In genomic region chr3:133309954-133310808, GRCm38 (mm10) we compare ENCODE assay signal across 8 mouse cellular contexts. TPM values are rescaled to one million over a fixed set of nuclear protein-coding genes. Genes with fewer than 3 reads are reported as not detected.
DNase-seq lines count a peak whose midpoint lies in the region; ATAC-seq lines count a peak whose summit lies in the region.

Gene Ppa2, plus strand, starts transcription at chr3:133310110.

- H3K4me1 ChIP-seq in embryonic facial prominence, embryonic 14.5 days (ENCODE audit: control insufficient read depth, insufficient read depth, low read length), result no peaks in the 10 kb centered on the region
- peaks cover 8% of the 10 kb centered on the region; the same call in 1 of the 2 replicates for H3K4me1 ChIP-seq in limb, embryonic 15.5 days

- WGBS in embryonic facial prominence, embryonic 14.5 days, result 0% methylated on average over 28 of the region's 95 CpGs
- WGBS in limb, embryonic 15.5 days, result under 1% methylated on average over 95 of the region's 95 CpGs

- H3K27ac ChIP-seq in embryonic facial prominence, embryonic 14.5 days (replicated peaks; ENCODE audit: low read depth, low read length), result peak within 1 kb of the TSS; percentile 99
- peak within 1 kb of the TSS; percentile 98 for H3K27ac ChIP-seq in limb, embryonic 15.5 days

- H3K9me3 ChIP-seq in embryonic facial prominence, embryonic 14.5 days (ENCODE audit: control insufficient read depth, low read length), result peaks cover 15% of the 10 kb centered on the region
- H3K9me3 ChIP-seq in limb, embryonic 15.5 days, result peaks cover 6% of the 10 kb centered on the region; the same call in 1 of the 2 replicates

- DNase-seq in 3T3-L1 (ENCODE audit: low read depth, low spot score), result peak; percentile 86
- peak; percentile 52 to 60 for DNase-seq in adrenal gland, postnatal 4 days (ENCODE audit: low spot score in 2 of 2)
- peak; percentile 96 for DNase-seq in embryonic facial prominence, embryonic 14.5 days (ENCODE audit: low spot score)
- DNase-seq in heart, adult 8-10 months (ENCODE audit: low spot score), result peak; percentile 90
- peak; percentile 86 for DNase-seq in kidney, adult 9 months
- peak; percentile 42 to 56 for DNase-seq in monocyte, adult 2 months (ENCODE audit: low read depth in 1 of 2, low spot score in 2 of 2)
- DNase-seq in spleen, postnatal 36 days (ENCODE audit: low spot score in 2 of 2), result peak; percentile 84 to 86

- peak; percentile 95 for ATAC-seq in embryonic facial prominence, embryonic 14.5 days (ENCODE audit: low read depth)
- peak; percentile 92 for ATAC-seq in limb, embryonic 15.5 days (ENCODE audit: insufficient number of reproducible peaks, low FRiP score, low TSS enrichment, low read depth)

- no peaks in the 10 kb centered on the region for H3K36me3 ChIP-seq in embryonic facial prominence, embryonic 14.5 days (ENCODE audit: control insufficient read depth, insufficient read depth, low read length)
- H3K36me3 ChIP-seq in limb, embryonic 15.5 days, result no peaks in the 10 kb centered on the region

- peak within 1 kb of the TSS; percentile 82 for H3K4me3 ChIP-seq in embryonic facial prominence, embryonic 14.5 days (ENCODE audit: low read depth, low read length)
- H3K4me3 ChIP-seq in limb, embryonic 15.5 days, result peak within 1 kb of the TSS; percentile 75

- H3K9ac ChIP-seq in embryonic facial prominence, embryonic 14.5 days (ENCODE audit: low read depth, low read length), result peak within 1 kb of the TSS; percentile 94
- H3K9ac ChIP-seq in limb, embryonic 15.5 days, result peak within 1 kb of the TSS; percentile 89

- H3K4me2 ChIP-seq in embryonic facial prominence, embryonic 14.5 days (ENCODE audit: low read depth, low read length), result peak within 1 kb of the TSS; percentile 70
- peak within 1 kb of the TSS; percentile 61 for H3K4me2 ChIP-seq in limb, embryonic 15.5 days

- H3K27me3 ChIP-seq in embryonic facial prominence, embryonic 14.5 days (replicated peaks; ENCODE audit: control insufficient read depth, insufficient read depth, low read length), result no peaks in the 10 kb centered on the region
- H3K27me3 ChIP-seq in limb, embryonic 15.5 days, result no peaks in the 10 kb centered on the region

RNA-seq across cellular contexts. Expression of gene Ppa2, which starts in this region (rescaled TPM):
- total RNA-seq in adrenal gland, postnatal 4 days (2021), result 10 to 100 TPM; 62.7 to 68.3 TPM
- polyA plus RNA-seq in embryonic facial prominence, embryonic 14.5 days (2014; fragmentation: Nextera tagmentation; extraction: Ambion mirVana), result 78.0 and 91.0 TPM in 2 replicates
- 100 to 1,000 TPM; 145 to 164 (median 149) TPM for total RNA-seq in heart, adult 8-10 months (2022)
- polyA plus RNA-seq in limb, embryonic 15.5 days (2015; fragmentation: Nextera tagmentation; extraction: Ambion mirVana), result 74.1 and 79.5 TPM in 2 replicates

Comparison
In these comparisons a context has a peak if more than half of its experiments do, and no peak if none do; other contexts are left out.
1. Peak in every context shown above with its lines: DNase-seq, ATAC-seq, H3K4me3 ChIP-seq and H3K27ac ChIP-seq.